Mouse (Mus musculus): ENCODE data around the gene Slc12a1. TPM values are rescaled to one million over a fixed set of nuclear protein-coding genes. Genes with fewer than 3 reads are reported as not detected.

Gene Slc12a1
- polyA plus RNA-seq, 1 experiment: 0.01 TPM

- H3K36me3 ChIP-seq (ENCODE audit: control insufficient read depth, insufficient read depth, low read length): no peaks in the 10 kb centered on the region
- DNase-seq: no peak
- no peak overlapping the region for H3K4me3 ChIP-seq (ENCODE audit: control insufficient read depth, insufficient read depth, low read length)
- TF ChIP-seq POLR2A (IDR thresholded peaks at IDR 0.05; ENCODE audit: control insufficient read depth, extremely low read depth, insufficient read depth, low read length, poor library complexity) (no peak), CTCF (IDR thresholded peaks at IDR 0.05; ENCODE audit: borderline replicate concordance, control insufficient read depth, extremely low read depth, insufficient read depth, low read length, poor library complexity) (no peak)
- peaks cover 2% of the 10 kb centered on the region; the same call in 1 of the 2 replicates for H3K27me3 ChIP-seq (ENCODE audit: control insufficient read depth, insufficient read depth, low read length)
- H3K4me1 ChIP-seq (replicated peaks; ENCODE audit: control insufficient read depth, insufficient read depth, low read length): no peaks in the 10 kb centered on the region
- H3K27ac ChIP-seq (ENCODE audit: control insufficient read depth, insufficient read depth, low read length): no peak overlapping the region
- 90% methylated on average over 1 of the region's 1 CpGs for WGBS
These were observed 66.3 kb downstream of the Slc12a1 start for GRCm38 (mm10) chr2:125218566-125218965.

GRCm38 (mm10) chr2:125219268-125219667 is 67.0 kb downstream of the Slc12a1 start:
- DNase-seq: no peak
- TF ChIP-seq CTCF (IDR thresholded peaks at IDR 0.05; ENCODE audit: borderline replicate concordance, control insufficient read depth, extremely low read depth, insufficient read depth, low read length, poor library complexity) (no peak), POLR2A (IDR thresholded peaks at IDR 0.05; ENCODE audit: control insufficient read depth, extremely low read depth, insufficient read depth, low read length, poor library complexity) (no peak)
- Histone ChIP-seq H3K27me3 (ENCODE audit: control insufficient read depth, insufficient read depth, low read length) (peaks cover 2% of the 10 kb centered on the region; the same call in 1 of the 2 replicates), H3K36me3 (ENCODE audit: control insufficient read depth, insufficient read depth, low read length) (no peaks in the 10 kb centered on the region), H3K4me3 (ENCODE audit: control insufficient read depth, insufficient read depth, low read length) (no peak overlapping the region), H3K4me1 (replicated peaks; ENCODE audit: control insufficient read depth, insufficient read depth, low read length) (no peaks in the 10 kb centered on the region), H3K27ac (ENCODE audit: control insufficient read depth, insufficient read depth, low read length) (no peak overlapping the region)
- WGBS: 95% methylated on average over 3 of the region's 3 CpGs

GRCm38 (mm10) chr2:125221673-125222072 is 69.4 kb downstream of the Slc12a1 start:
- H3K36me3 ChIP-seq (ENCODE audit: control insufficient read depth, insufficient read depth, low read length): no peaks in the 10 kb centered on the region
- no peak overlapping the region for H3K27ac ChIP-seq (ENCODE audit: control insufficient read depth, insufficient read depth, low read length)
- 94% methylated on average over 1 of the region's 1 CpGs for WGBS
- TF ChIP-seq CTCF (IDR thresholded peaks at IDR 0.05; ENCODE audit: borderline replicate concordance, control insufficient read depth, extremely low read depth, insufficient read depth, low read length, poor library complexity) (no peak), POLR2A (IDR thresholded peaks at IDR 0.05; ENCODE audit: control insufficient read depth, extremely low read depth, insufficient read depth, low read length, poor library complexity) (no peak)
- no peak overlapping the region for H3K4me3 ChIP-seq (ENCODE audit: control insufficient read depth, insufficient read depth, low read length)
- no peak for DNase-seq
- H3K4me1 ChIP-seq (replicated peaks; ENCODE audit: control insufficient read depth, insufficient read depth, low read length): no peaks in the 10 kb centered on the region
- H3K27me3 ChIP-seq (ENCODE audit: control insufficient read depth, insufficient read depth, low read length): peaks cover 2% of the 10 kb centered on the region; the same call in 1 of the 2 replicates

GRCm38 (mm10) chr2:125228472-125229409 is 76.4 kb downstream of the Slc12a1 start:
- Histone ChIP-seq H3K4me3 (ENCODE audit: control insufficient read depth, insufficient read depth, low read length) (no peak overlapping the region), H3K27me3 (ENCODE audit: control insufficient read depth, insufficient read depth, low read length) (no peaks in the 10 kb centered on the region), H3K4me1 (replicated peaks; ENCODE audit: control insufficient read depth, insufficient read depth, low read length) (no peaks in the 10 kb centered on the region), H3K36me3 (ENCODE audit: control insufficient read depth, insufficient read depth, low read length) (no peaks in the 10 kb centered on the region), H3K27ac (ENCODE audit: control insufficient read depth, insufficient read depth, low read length) (no peak overlapping the region)
- no peak for TF ChIP-seq POLR2A (IDR thresholded peaks at IDR 0.05; ENCODE audit: control insufficient read depth, extremely low read depth, insufficient read depth, low read length, poor library complexity)
- no peak for TF ChIP-seq CTCF (IDR thresholded peaks at IDR 0.05; ENCODE audit: borderline replicate concordance, control insufficient read depth, extremely low read depth, insufficient read depth, low read length, poor library complexity)
- 93% methylated on average over 11 of the region's 11 CpGs for WGBS
- DNase-seq: no peak

- H3K36me3 ChIP-seq (ENCODE audit: control insufficient read depth, insufficient read depth, low read length): no peaks in the 10 kb centered on the region
- no peak for DNase-seq
- H3K27me3 ChIP-seq (ENCODE audit: control insufficient read depth, insufficient read depth, low read length): no peaks in the 10 kb centered on the region
- H3K27ac ChIP-seq (ENCODE audit: control insufficient read depth, insufficient read depth, low read length): no peak overlapping the region
- no peaks in the 10 kb centered on the region for H3K4me1 ChIP-seq (replicated peaks; ENCODE audit: control insufficient read depth, insufficient read depth, low read length)
- TF ChIP-seq CTCF (IDR thresholded peaks at IDR 0.05; ENCODE audit: borderline replicate concordance, control insufficient read depth, extremely low read depth, insufficient read depth, low read length, poor library complexity) (no peak), POLR2A (IDR thresholded peaks at IDR 0.05; ENCODE audit: control insufficient read depth, extremely low read depth, insufficient read depth, low read length, poor library complexity) (no peak)
- no peak overlapping the region for H3K4me3 ChIP-seq (ENCODE audit: control insufficient read depth, insufficient read depth, low read length)
- 96% methylated on average over 4 of the region's 4 CpGs for whole genome bisulfite sequencing
These were observed 79.9 kb downstream of the Slc12a1 start for GRCm38 (mm10) chr2:125232183-125232582.

- H3K27ac ChIP-seq (ENCODE audit: control insufficient read depth, insufficient read depth, low read length): no peak overlapping the region
- no peak for TF ChIP-seq CTCF (IDR thresholded peaks at IDR 0.05; ENCODE audit: borderline replicate concordance, control insufficient read depth, extremely low read depth, insufficient read depth, low read length, poor library complexity)
- TF ChIP-seq POLR2A (IDR thresholded peaks at IDR 0.05; ENCODE audit: control insufficient read depth, extremely low read depth, insufficient read depth, low read length, poor library complexity): no peak
These were observed 81.2 kb downstream of the Slc12a1 start for GRCm38 (mm10) chr2:125233537-125233936.

More at GRCm38 (mm10) chr2:125233537-125233936, 81.2 kb downstream of the Slc12a1 start:
- H3K27me3 ChIP-seq (ENCODE audit: control insufficient read depth, insufficient read depth, low read length): no peaks in the 10 kb centered on the region
- H3K4me1 ChIP-seq (replicated peaks; ENCODE audit: control insufficient read depth, insufficient read depth, low read length): no peaks in the 10 kb centered on the region
- no peaks in the 10 kb centered on the region for H3K36me3 ChIP-seq (ENCODE audit: control insufficient read depth, insufficient read depth, low read length)
- WGBS: 73% methylated on average over 2 of the region's 2 CpGs
- no peak overlapping the region for H3K4me3 ChIP-seq (ENCODE audit: control insufficient read depth, insufficient read depth, low read length)
- no peak for DNase-seq

Measured in thymus, adult 2 months (tissue).